Mouse (Mus musculus) CD8-positive naive resting alpha-beta T cell, adult 2 months (primary cell): ENCODE data around the gene Shq1.

Experiments
- DNase-seq, 2 experiments: peaks; one replicate each; pipeline ENCODE4 v3.0.0; 2022; ENCODE audit warnings: low read depth in 2 of 2, low spot score in 2 of 2

The Shq1 gene

DNA sequence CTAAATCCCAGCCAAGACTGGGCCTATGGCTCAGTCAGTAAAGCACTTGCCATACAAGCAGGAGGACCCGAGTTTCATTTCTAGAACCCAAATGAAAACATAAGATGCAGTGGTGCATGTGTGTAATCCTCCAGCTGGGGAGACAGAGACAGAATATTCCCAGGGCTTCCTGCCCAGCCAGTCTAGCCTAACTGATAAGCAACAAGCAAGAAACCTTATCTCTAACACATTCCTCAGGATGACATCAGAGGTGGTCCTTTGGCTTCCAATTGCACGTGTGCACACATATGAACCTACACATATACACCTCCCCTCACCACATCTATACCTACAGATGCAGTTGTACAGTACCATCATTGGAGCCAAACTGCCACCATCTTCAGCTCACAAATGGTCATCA is 2.1 kb downstream of the Shq1 start:
- no peak for DNase-seq

DNA sequence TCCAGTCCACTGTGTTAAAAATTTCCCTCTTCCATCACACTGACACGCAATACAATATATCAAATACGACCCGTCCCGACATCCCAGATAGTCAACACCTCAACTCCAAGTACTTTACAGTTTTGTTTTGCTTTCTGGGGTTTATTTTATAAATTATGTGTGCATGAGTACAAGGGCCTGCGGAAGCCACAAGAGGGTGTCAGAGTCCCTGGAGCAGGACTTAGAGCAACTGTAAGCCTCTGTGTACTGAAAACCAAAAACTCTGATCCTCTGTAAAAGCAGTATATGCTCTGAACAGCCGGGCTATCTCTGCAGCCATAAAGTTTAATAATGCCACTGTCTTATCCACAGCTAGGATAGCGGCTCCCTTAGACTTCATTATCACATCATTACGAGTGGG is 3.3 kb downstream of the Shq1 start:
- DNase-seq, result no peak

DNA sequence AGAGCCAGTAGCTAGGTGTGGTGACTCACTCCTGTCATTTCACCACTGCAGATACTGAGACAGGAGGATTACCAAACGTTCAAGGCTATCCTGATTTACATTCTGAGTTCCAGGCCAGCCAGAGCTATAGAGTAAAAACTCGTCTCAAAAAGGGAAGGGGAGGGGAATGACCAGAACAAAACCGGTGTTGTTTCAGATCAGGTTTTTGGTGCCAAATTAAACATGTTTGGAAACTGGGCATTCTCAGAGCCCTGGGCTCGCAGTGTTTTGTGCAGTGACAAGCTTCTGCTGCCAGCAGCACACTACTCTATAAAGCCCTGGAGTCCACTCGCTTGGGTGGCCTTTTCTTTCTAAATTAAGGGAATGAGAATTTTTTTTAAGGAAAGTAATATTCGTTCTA is 8.7 kb downstream of the Shq1 start:
- no peak for DNase-seq

DNA sequence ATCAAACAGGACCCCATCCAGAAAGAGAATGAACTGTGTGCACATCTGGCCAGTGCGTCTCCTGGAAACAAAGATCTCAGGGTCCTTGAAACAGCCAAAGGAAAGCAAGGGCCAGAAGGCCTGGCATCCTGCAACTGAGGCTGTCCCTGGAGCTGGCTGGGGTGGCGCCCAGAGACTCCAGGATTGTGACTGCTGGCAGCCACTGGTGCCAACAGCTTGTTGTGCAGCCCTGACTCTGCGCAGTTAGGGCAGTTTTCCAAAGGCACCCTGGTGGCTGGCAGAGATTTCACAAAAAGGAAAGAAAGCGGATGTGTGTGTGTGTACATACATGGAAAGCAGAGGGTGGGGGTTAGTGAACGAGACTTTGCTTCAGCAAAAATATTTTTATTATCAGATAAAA is 10.6 kb downstream of the Shq1 start:
- DNase-seq, result no peak

DNA sequence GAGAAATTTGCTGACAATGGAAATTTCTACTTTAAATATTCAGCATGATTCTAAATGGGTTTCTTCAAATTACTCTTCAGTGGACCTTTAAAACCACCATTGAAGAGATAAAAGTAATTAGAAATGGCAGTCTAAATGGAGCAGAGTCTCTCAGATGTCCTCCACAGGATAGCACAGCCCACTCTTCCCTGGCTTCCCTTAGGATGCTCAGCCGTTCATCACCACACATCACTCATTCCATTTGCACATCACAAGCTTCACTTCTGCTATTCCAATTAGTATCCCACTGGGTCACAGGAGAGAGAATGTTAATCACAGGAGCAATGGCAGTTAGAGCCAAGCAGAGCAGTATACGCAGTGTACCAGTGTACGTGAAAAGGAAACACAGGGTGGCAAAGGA is 18.4 kb downstream of the Shq1 start:
- no peak for DNase-seq

DNA sequence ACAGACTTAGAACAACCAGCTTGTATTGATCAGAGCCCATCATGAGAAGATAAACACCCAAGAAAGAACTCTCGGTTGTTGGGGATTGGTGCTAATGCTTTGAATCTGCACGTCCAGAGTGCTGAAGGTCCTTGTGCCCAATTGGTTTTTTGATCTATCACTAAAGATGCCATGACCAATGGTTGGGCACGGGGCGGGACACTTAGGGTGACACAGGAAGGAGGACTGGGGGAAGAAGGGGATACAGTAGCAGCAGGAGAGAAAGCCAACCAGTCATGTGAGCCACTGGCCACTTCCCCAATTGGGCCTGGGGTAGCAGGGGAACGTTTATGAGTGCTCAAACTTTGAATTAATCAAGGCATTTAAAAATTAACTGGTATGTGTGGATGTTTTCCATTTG is 23.8 kb downstream of the Shq1 start:
- no peak for DNase-seq

DNA sequence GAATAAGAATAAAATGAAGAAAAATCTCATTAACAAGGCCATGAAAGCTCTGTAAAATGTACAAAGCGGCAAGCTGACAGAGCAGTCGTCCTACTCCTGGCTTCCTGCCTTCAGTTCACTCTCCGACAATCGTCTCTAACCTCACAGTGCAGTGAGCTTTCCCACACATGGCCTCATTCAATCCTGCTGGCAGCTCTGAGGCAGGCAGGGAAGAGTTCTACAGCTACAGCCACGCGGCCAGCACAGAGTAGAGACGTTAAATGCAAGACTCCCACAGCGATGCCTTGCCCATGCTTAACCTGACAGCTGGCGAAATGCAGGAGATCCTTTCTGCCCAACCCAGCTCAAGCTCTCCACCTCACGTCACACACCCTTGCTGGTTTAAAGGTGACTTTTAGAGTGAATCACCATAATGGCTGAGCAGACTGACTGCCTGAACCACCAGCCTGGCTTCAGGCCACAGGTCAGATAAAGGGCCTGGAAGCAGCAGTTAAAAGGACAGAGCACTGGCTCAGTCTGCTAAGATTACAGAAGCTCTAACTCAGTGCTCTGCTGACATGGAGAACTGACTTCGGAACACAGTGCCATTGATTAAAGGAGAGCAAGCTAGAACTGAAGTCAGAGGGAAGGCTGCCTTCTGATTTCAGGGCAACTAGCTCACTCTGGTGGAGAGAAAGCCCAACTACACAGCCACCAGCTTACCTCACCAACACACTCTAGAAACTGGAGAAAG is 25.3 kb downstream of the Shq1 start:
- DNase-seq, result no peak

DNA sequence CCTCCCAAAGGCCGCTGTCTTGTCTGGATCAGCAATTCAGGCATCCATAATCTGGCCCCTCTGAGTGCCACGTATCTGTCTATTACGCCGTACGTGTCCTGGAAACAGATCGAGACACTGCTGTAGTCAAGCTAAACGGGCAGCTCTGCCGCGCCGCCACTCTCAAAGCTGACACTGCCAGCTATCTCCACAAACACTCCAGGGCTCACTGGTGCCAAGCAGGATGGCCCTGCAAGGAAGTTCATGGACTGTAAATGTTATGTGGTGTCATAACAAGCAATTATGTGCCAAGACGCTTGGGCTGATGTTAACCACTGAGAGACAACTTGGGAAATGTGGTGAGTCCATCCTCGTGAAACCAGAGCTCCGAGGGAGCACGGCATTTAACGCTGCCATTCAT is 26.3 kb downstream of the Shq1 start:
- DNase-seq, result no peak

DNA sequence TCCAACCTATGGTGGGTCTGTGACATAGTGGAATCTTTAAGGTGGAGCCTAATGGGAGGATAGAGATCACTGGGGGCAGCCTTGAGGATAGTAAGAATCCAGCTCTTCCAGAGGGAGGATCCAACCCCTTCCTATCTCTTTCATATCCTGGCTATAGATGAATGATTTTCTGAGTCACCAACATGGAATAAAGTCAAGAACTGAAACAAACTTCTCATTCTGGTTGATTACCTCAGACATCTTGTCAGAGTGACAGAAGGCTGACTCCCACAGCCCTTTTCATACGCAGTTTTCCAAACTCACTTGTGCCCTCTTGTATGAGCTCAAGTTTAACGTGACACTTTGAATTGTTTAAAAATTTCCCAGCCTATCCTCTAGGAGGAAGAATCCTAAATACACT is 28.2 kb downstream of the Shq1 start:
- DNase-seq, result no peak

DNA sequence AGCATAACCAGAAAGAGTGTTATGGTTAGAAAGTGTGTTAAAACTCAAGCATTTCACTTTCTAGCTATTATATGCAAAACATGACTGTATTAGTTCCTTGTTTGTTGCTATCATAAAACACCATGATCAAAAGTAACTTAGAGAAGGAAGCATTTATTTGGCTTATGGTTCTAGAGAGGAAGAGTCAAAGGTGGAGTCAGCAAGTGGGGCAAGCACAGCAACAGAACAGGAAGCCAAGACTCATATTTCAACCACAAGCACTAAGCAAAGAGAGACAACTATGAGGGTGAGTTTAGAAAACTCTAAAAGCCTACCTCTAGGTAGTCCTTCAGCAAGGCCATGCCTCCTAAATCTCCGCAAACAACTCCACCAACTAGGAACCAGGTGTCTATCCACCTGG is 30.4 kb downstream of the Shq1 start:
- DNase-seq, result no peak

DNA sequence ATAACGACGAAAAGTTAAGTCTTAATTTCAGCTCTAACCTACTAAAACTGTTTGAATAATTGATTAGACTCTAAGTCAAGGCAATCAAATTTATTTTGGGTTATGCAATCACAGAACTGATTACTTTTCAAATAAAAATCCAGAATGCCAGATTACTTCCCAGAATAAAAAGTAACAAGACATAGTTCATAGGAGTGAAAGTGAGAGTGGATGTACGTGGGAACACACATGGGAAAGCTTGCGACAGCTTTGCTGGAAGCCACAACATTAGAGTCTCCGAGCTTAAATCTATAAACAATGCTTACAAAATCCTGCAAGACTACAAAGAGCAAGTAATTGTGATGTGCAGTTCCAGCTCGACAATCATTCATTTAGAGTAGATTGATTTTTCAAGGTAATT is 41.9 kb downstream of the Shq1 start:
- no peak for DNase-seq

DNA sequence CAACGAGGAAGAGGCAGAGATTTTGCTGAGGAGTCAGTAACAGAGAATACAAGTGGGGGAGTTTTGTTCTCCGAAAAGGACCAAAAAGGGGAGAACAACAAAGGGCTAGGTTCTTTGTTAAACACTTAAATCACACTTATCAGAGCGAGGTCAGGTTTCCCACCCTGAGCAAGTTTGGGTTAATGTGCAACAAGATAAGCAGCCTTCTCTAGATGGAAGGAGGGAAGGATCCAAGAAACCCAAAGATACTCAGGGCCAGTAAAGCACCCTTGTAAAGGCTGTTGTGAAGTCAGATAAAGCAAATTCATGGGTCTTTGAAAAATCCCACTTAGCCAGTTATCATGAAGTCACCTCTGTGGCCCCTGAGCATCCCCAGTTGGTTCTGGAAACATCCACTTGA is 42.7 kb downstream of the Shq1 start:
- no peak for DNase-seq

DNA sequence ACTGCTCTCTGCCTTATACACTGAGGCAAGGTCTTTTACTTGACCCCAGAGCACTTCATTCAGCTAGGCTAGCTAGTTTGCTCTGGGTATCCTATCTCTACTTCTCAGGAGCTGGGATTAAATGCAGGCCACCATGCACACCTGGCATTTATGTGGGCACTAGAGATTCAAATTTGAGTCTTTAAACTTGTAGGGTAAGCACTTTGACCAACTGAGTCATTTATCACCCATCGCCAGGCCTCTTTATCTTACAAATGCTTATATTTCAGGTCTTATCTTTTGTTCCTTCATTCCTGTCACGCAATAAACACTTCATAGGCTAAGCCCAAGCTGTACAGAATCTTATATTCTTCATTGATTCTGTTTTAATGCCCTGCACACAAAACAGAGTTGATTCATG is 47.0 kb downstream of the Shq1 start:
- no peak for DNase-seq

DNA sequence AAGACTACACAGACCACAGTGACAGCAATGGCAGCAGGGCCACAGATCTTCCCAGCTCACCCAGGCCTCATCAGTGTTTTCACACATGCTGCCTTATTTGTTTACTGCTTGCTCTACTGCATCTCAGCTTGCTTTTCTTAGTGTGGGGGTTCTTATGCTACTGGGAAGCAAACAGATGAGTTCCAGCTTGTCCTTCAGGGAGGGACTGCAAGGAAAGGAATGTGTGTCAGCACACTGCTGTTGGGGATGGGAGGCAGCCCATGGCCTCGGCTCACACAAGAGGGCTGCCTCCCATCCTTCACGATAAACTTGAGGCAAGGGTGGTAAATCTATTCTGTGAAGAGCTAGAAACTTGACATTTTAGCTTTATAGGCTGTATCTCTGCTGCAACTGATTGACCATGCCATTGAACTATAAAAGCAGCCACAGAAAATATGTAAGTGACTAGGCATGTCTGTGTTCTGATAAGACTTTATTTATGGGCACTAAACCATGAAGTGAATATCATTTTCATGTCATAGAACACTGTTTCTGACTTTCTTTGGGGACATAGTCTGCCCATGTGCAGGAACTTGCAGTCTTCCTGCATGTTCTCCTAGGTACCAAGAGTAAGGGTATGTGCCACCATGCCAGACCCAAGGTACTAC is 48.0 kb downstream of the Shq1 start:
- no peak for DNase-seq

DNA sequence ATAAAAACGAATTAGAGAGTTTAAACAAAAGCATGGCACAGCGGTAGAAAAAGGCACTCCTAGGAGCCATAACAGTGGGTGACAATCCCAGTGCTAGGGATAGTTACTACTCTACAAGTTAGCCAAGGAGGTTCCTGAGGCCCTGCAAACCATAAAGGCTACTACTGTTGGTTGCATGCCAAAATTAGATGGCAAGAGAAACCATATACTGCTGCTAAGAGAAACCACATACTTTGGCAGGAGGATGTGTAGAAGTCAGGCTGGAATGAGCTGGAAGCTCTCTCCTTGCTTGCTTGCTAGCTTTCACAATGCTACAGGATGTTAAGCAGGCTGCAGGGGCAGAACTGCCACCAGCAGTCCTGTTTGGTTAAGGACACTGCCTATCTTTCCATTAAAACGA is 50.5 kb downstream of the Shq1 start:
- DNase-seq, result no peak

DNA sequence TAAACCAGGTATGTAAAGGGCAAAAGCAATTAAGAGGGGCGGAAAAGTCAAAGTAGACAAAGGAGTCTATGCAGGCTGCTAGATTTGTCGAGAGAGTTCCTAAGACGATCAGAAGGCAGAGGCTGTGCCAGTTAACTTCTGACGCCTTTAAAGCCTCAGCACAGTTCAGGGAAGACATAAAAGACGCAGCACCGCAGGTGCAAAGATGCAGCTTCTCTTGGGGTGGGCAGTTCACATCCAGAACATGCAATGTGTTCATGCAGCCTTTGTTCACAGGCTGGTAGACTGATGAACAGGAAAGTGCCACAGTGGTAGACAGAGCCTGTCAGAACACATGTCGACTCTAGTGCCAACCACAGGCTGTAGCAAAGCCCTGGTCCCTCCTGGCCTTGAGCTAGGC is 51.6 kb downstream of the Shq1 start:
- DNase-seq, result no peak

DNA sequence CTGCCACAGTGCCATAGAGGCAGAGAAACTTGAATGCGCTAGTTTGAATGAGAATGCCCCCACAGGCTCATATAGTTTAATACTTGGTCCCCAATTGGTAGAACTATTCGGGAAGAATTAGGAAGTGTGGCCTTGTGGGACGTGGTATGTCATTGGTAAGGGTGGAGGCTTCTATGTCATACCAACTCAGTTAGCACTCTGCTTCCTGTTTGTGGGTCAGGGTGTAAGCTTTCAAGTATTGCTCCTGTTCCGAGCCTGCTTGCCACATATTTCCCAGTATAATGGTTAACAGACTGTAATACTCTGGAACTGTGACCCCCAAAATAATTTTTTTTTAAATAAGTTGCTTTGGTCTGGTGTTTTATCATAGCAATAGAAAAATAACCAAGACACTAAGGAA is 54.8 kb downstream of the Shq1 start:
- no peak for DNase-seq

DNA sequence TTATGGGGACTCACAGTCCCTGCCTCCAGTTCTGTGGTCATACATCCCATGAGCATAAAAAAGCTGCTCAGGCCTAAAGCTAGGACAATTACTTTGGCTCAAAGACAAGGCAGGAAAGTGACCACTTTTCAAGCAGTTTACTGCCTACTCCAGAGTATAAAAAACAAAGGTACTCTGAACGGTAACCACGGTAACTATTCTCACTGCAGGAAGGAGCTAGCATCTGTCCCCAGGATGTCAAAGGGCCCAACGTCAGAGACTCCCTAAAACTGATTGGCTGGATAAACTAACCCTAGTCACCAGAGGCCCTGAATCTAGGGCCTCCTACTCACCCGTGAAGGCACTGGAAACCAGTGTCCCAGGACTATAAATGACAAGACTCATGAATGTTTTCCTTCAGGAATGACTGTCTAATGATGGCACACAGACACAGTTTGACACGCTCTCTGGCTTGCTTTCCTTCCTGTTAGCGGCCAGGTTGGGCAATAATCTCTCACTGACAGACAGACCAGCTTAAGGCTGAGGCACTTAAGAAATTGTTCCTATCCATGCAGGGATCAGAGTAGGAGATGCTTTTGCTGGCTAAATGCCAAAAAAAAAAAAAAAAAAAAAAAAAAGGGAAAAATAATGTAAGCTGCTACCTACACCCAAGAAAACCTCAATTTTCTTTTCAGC is 57.2 kb downstream of the Shq1 start:
- no peak for DNase-seq

DNA sequence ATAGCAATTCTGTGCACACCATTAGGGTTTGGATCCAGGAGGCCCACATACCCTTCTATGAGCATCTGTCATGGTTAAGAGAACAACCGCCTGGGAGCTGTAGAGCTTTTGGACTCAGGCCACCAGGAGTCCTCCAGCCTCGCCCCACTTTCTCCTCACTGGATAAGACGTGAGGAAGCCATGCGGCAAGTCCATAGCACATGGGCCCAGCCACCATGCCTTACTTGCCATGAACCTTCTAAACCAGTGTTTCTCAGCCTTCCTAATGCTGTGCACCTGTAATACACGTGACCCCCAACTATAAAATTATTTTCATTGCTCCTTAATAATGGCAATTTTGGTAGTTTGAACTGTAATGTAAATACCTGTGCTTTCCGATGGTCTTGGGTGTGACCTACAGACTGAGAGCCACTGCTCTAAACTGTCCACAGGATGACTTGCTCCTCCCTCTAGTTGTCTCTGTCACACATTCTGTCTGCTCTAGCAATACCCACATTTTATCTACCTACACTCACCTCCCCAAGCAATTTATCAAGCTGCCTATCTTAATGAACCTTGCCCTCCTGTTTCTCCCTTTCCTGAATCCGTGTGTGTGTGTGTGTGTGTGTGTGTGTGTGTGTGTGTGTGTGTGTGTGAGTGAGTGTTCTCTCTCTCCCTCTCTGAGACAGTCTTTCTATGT is 59.9 kb downstream of the Shq1 start:
- DNase-seq, result no peak

DNA sequence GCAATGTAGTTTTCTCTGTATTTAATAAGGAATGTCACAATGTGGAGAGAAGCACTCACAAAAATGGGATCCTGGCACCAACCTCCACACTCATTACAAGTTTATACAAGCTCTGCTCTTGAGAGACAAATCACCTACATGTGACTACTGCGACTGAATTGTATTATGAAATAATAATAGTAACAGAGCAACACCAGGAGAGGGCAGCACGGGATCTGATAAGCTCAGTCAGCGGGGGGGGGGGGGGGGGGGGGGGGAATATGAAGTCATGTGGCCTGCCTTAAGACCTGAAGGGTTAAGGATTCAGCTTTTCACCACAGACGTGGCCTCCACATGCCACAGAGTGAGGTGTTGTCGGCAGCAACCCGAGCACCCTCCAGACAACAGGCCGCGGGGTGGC is 60.8 kb downstream of the Shq1 start:
- no peak for DNase-seq

DNA sequence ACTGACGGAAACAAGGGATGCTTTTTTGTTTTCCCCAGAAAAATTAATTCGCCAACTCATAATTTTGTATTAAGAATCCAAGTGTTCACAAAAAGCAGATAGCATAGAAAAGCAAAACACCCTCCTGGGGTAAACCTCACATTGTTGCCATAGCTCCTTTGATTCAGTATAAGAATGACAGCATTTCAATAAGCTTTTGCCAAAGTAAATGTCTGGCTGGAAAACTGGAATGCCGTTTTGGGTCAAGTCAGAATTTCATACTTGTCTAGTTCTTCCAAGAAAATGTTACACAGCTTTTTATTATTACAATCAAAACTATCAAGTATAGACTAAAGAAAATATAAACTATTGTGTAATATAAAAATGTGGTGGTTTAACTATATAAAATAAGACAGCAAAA is 61.7 kb downstream of the Shq1 start:
- no peak for DNase-seq

DNA sequence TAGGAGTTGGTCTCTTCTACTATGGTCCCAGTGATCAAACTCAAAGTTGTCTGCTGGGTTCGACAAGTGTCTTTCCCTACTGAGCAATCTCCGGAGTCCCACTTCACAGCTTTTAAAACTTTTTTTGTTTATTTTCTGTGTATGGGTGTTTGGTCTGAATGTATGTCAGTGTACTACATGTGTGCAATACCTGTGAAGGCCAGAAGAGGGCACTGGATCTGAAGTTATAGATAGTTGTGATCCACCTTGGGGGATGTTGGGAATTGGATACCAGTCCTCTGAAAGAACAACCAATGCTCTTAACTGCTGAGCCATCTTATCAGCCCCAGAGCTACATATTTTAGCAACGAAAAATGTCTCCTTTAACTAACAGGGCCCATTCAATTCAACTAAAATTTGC is 62.5 kb downstream of the Shq1 start:
- peak in 1 of 2 experiments; percentile 2 for DNase-seq
